Mouse (Mus musculus): Measurements from ENCODE around the gene Mbtps1. TPM values are rescaled to one million over a fixed set of nuclear protein-coding genes. Genes with fewer than 3 reads are reported as not detected.

Gene Mbtps1
- total RNA-seq, 1 experiment, result 167 TPM

DNA sequence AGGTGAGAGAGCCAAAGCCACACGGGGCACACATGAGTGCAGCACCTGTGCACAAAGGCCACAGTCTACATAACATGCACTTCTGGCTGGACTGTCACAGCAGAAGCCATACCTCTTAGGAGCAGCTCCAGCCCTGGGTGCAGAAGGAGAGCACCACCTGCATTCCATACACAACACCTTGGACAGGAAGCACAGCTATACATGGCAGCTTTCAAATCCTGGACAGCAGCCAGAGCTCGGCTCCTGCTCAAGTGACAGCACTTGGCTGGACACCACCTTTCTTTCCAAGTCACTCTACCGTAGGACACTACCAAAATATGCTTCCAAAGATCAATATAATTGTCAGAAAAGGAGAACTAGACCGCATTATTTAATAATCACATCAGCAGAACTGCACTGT is 45.1 kb downstream of the Mbtps1 start:
- no peak for TF ChIP-seq HCFC1 (IDR thresholded peaks at IDR 0.05; ENCODE audit: borderline replicate concordance, insufficient read depth, low read length)
- TF ChIP-seq CHD2 (IDR thresholded peaks at IDR 0.05; ENCODE audit: low read depth, low read length), result no peak
- no peak for TF ChIP-seq ZC3H11A (IDR thresholded peaks at IDR 0.05; ENCODE audit: borderline replicate concordance, low read depth, low read length)
- no peak for TF ChIP-seq MAFK (IDR thresholded peaks at IDR 0.05; ENCODE audit: insufficient read depth, low read depth, low read length)
- TF ChIP-seq ZNF384 (IDR thresholded peaks at IDR 0.05; ENCODE audit: low read depth, low read length), result no peak
- in situ Hi-C loops (cut with MboI; ENCODE audit: low sequenced_read_pairs in 2 of 2, unreplicated experiment in 2 of 2), result loop anchor here in 1 of 2 experiments (5.0 kb wide), 1 partner anchor 61 kb away; no protein-coding TSS in a partner anchor
- Histone ChIP-seq H3K9ac (ENCODE audit: insufficient read depth, low read depth, low read length, poor library complexity, severe bottlenecking) (no peak overlapping the region), H3K4me3 (ENCODE audit: insufficient read depth in 1 of 2, low read depth in 1 of 2, low read length in 2 of 2, poor library complexity in 1 of 2, severe bottlenecking in 1 of 2) (no peak overlapping the region), H3K9me3 (ENCODE audit: control insufficient read depth, insufficient read depth, low read depth, low read length) (no peaks in the 10 kb centered on the region), H3K36me3 (ENCODE audit: control insufficient read depth, insufficient read depth, low read length, poor library complexity, severe bottlenecking) (peaks cover 71% of the 10 kb centered on the region), H3K27ac (ENCODE audit: insufficient read depth, low read depth, low read length, poor library complexity, severe bottlenecking) (no peak overlapping the region), H3K4me1 (ENCODE audit: control insufficient read depth in 2 of 2, insufficient read depth in 2 of 2, low read length in 2 of 2, poor library complexity in 1 of 2) (peaks cover 3 to 16% of the 10 kb centered on the region in 2 experiments)
- no peak for DNase-seq (ENCODE audit: low read depth, low spot score)

DNA sequence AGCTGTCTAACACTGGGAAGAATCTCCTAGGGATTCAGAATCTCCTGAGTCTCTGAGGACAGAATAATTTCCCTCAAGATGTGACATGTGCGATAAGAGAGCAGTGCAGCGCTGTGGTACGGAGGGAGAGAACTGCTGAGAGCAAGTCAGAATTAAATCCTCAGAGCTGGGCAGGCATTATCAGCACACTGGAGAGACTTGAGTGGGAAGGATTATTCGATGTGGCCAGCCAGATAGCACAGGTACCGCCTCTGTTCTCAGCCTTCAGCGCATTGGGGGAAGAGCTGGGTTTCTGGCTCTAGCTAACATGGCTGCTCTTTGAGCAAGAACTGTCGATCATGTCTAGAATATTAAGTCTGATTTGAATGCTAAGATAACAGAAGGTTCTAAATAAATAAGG is 46.8 kb downstream of the Mbtps1 start:
- Histone ChIP-seq H3K9me3 (ENCODE audit: control insufficient read depth, insufficient read depth, low read depth, low read length) (no peaks in the 10 kb centered on the region), H3K36me3 (ENCODE audit: control insufficient read depth, insufficient read depth, low read length, poor library complexity, severe bottlenecking) (peaks cover 75% of the 10 kb centered on the region), H3K27ac (ENCODE audit: insufficient read depth, low read depth, low read length, poor library complexity, severe bottlenecking) (no peak overlapping the region), H3K4me1 (ENCODE audit: control insufficient read depth in 2 of 2, insufficient read depth in 2 of 2, low read length in 2 of 2, poor library complexity in 1 of 2) (peaks cover 3 to 14% of the 10 kb centered on the region in 2 experiments), H3K4me3 (ENCODE audit: insufficient read depth in 1 of 2, low read depth in 1 of 2, low read length in 2 of 2, poor library complexity in 1 of 2, severe bottlenecking in 1 of 2) (no peak overlapping the region), H3K9ac (ENCODE audit: insufficient read depth, low read depth, low read length, poor library complexity, severe bottlenecking) (no peak overlapping the region)
- no peak for DNase-seq (ENCODE audit: low read depth, low spot score)
- no peak for TF ChIP-seq MAFK (IDR thresholded peaks at IDR 0.05; ENCODE audit: insufficient read depth, low read depth, low read length)
- in situ Hi-C loops (cut with MboI; ENCODE audit: low sequenced_read_pairs in 2 of 2, unreplicated experiment in 2 of 2), result loop anchor here in 1 of 2 experiments (5.0 kb wide), 1 partner anchor 59 kb away; no protein-coding TSS in a partner anchor

- no peak for TF ChIP-seq ZC3H11A (IDR thresholded peaks at IDR 0.05; ENCODE audit: borderline replicate concordance, low read depth, low read length)
- no peak for TF ChIP-seq CHD2 (IDR thresholded peaks at IDR 0.05; ENCODE audit: low read depth, low read length)
- TF ChIP-seq MAFK (IDR thresholded peaks at IDR 0.05; ENCODE audit: insufficient read depth, low read depth, low read length), result no peak
- no peak for TF ChIP-seq HCFC1 (IDR thresholded peaks at IDR 0.05; ENCODE audit: borderline replicate concordance, insufficient read depth, low read length)
- no peak for TF ChIP-seq ZNF384 (IDR thresholded peaks at IDR 0.05; ENCODE audit: low read depth, low read length)
- peaks cover 79% of the 10 kb centered on the region for H3K36me3 ChIP-seq (ENCODE audit: control insufficient read depth, insufficient read depth, low read length, poor library complexity, severe bottlenecking)
- in situ Hi-C loops (cut with MboI; ENCODE audit: low sequenced_read_pairs in 2 of 2, unreplicated experiment in 2 of 2), result loop anchor here in 1 of 2 experiments (5.0 kb wide), 1 partner anchor 58 kb away; no protein-coding TSS in a partner anchor
These were observed 48.1 kb downstream of the Mbtps1 start for GRCm38 (mm10) chr8:119510471-119510870.

DNA sequence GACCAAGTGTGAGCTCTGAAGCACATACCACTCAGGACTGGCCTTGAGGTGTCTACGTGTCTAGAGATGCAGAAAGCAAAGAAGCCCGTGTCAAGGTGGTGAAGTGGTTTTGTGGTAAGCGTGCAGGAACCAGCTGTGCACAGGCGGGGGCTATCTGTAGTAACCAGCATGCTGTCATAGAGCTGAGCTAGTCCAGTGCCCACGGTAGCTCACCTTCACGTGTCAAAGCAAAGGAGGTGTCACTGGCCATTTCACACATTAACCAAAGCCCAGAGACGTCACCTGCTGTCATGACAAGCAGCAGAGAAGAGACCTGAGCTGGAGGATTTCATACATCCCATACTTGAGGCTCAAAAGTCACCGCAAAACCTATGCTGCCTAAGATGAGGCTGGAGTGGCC is 52.4 kb downstream of the Mbtps1 start:
- peaks cover 2 to 34% of the 10 kb centered on the region in 2 experiments; a peak in 2 of 4 replicates for H3K4me1 ChIP-seq (ENCODE audit: control insufficient read depth in 2 of 2, insufficient read depth in 2 of 2, low read length in 2 of 2, poor library complexity in 1 of 2)
- H3K9ac ChIP-seq (ENCODE audit: insufficient read depth, low read depth, low read length, poor library complexity, severe bottlenecking), result no peak overlapping the region
- TF ChIP-seq ZC3H11A (IDR thresholded peaks at IDR 0.05; ENCODE audit: borderline replicate concordance, low read depth, low read length) (no peak), CHD2 (IDR thresholded peaks at IDR 0.05; ENCODE audit: low read depth, low read length) (no peak), HCFC1 (IDR thresholded peaks at IDR 0.05; ENCODE audit: borderline replicate concordance, insufficient read depth, low read length) (no peak), MAFK (IDR thresholded peaks at IDR 0.05; ENCODE audit: insufficient read depth, low read depth, low read length) (no peak), ZNF384 (IDR thresholded peaks at IDR 0.05; ENCODE audit: low read depth, low read length) (no peak)
- in situ Hi-C loops (cut with MboI; ENCODE audit: low sequenced_read_pairs in 2 of 2, unreplicated experiment in 2 of 2), result no loop called here
- H3K27ac ChIP-seq (ENCODE audit: insufficient read depth, low read depth, low read length, poor library complexity, severe bottlenecking), result no peak overlapping the region
- H3K36me3 ChIP-seq (ENCODE audit: control insufficient read depth, insufficient read depth, low read length, poor library complexity, severe bottlenecking), result peaks cover 40% of the 10 kb centered on the region
- no peak overlapping the region for H3K4me3 ChIP-seq (ENCODE audit: insufficient read depth in 1 of 2, low read depth in 1 of 2, low read length in 2 of 2, poor library complexity in 1 of 2, severe bottlenecking in 1 of 2)
- DNase-seq (ENCODE audit: low read depth, low spot score), result no peak
- H3K9me3 ChIP-seq (ENCODE audit: control insufficient read depth, insufficient read depth, low read depth, low read length), result no peaks in the 10 kb centered on the region

More at GRCm38 (mm10) chr8:119510471-119510870, 48.1 kb downstream of the Mbtps1 start:
- no peak for DNase-seq (ENCODE audit: low read depth, low spot score)
- Histone ChIP-seq H3K4me3 (ENCODE audit: insufficient read depth in 1 of 2, low read depth in 1 of 2, low read length in 2 of 2, poor library complexity in 1 of 2, severe bottlenecking in 1 of 2) (no peak overlapping the region), H3K27ac (ENCODE audit: insufficient read depth, low read depth, low read length, poor library complexity, severe bottlenecking) (no peak overlapping the region), H3K4me1 (ENCODE audit: control insufficient read depth in 2 of 2, insufficient read depth in 2 of 2, low read length in 2 of 2, poor library complexity in 1 of 2) (peaks cover 3 to 9% of the 10 kb centered on the region in 2 experiments), H3K9ac (ENCODE audit: insufficient read depth, low read depth, low read length, poor library complexity, severe bottlenecking) (no peak overlapping the region), H3K9me3 (ENCODE audit: control insufficient read depth, insufficient read depth, low read depth, low read length) (no peaks in the 10 kb centered on the region)

- H3K36me3 ChIP-seq (ENCODE audit: control insufficient read depth, insufficient read depth, low read length, poor library complexity, severe bottlenecking), result peaks cover 34% of the 10 kb centered on the region
- peaks cover 2 to 35% of the 10 kb centered on the region in 2 experiments; a peak in 2 of 4 replicates for H3K4me1 ChIP-seq (ENCODE audit: control insufficient read depth in 2 of 2, insufficient read depth in 2 of 2, low read length in 2 of 2, poor library complexity in 1 of 2)
These were observed 53.0 kb downstream of the Mbtps1 start for GRCm38 (mm10) chr8:119505488-119505887.

More at GRCm38 (mm10) chr8:119505488-119505887, 53.0 kb downstream of the Mbtps1 start:
- no peak overlapping the region for H3K9ac ChIP-seq (ENCODE audit: insufficient read depth, low read depth, low read length, poor library complexity, severe bottlenecking)
- no peak for DNase-seq (ENCODE audit: low read depth, low spot score)
- in situ Hi-C loops (cut with MboI; ENCODE audit: low sequenced_read_pairs in 2 of 2, unreplicated experiment in 2 of 2), result no loop called here
- no peak overlapping the region for H3K4me3 ChIP-seq (ENCODE audit: insufficient read depth in 1 of 2, low read depth in 1 of 2, low read length in 2 of 2, poor library complexity in 1 of 2, severe bottlenecking in 1 of 2)
- no peak for TF ChIP-seq ZC3H11A (IDR thresholded peaks at IDR 0.05; ENCODE audit: borderline replicate concordance, low read depth, low read length)
- no peak for TF ChIP-seq ZNF384 (IDR thresholded peaks at IDR 0.05; ENCODE audit: low read depth, low read length)
- no peak for TF ChIP-seq HCFC1 (IDR thresholded peaks at IDR 0.05; ENCODE audit: borderline replicate concordance, insufficient read depth, low read length)
- TF ChIP-seq CHD2 (IDR thresholded peaks at IDR 0.05; ENCODE audit: low read depth, low read length), result no peak
- no peak for TF ChIP-seq MAFK (IDR thresholded peaks at IDR 0.05; ENCODE audit: insufficient read depth, low read depth, low read length)
- no peak overlapping the region for H3K27ac ChIP-seq (ENCODE audit: insufficient read depth, low read depth, low read length, poor library complexity, severe bottlenecking)
- no peaks in the 10 kb centered on the region for H3K9me3 ChIP-seq (ENCODE audit: control insufficient read depth, insufficient read depth, low read depth, low read length)

Data from ES-E14 (cell line).